Mouse (Mus musculus) thymus, adult 2 months (tissue): ENCODE measurements around the gene Med24. TPM values are rescaled to one million over a fixed set of nuclear protein-coding genes. Genes with fewer than 3 reads are reported as not detected.
"Not testable (repeated sequence)": the region's sequence is repeated elsewhere in the genome, so short reads cannot be mapped to it uniquely, and the experiment has no call there.

Experiments
- DNase-seq: peaks from one replicate; pipeline ENCODE4 v3.0.0; 2021
- H3K27ac ChIP-seq: fragments of 200-500 bp; 2 replicates; pipeline ENCODE4 v1.5.1; 2012; ENCODE audit warnings: low read length, control low read depth; ENCODE audit not compliant: control insufficient read depth, insufficient read depth
- H3K27me3 ChIP-seq: fragments of 200-500 bp; 2 replicates; pipeline ENCODE4 v1.6.1; 2012; ENCODE audit warnings: mild to moderate bottlenecking, low read length, moderate library complexity, mixed read lengths; ENCODE audit not compliant: control insufficient read depth, insufficient read depth
- H3K36me3 ChIP-seq: fragments of 200-500 bp; 2 replicates; pipeline ENCODE4 v1.6.1; 2012; ENCODE audit warnings: mild to moderate bottlenecking, low read length, moderate library complexity; ENCODE audit not compliant: control insufficient read depth, insufficient read depth
- H3K4me1 ChIP-seq: fragments of 200-500 bp; replicated peaks from 2 replicates; pipeline ENCODE4 v1.6.1; 2012; ENCODE audit warnings: low read length; ENCODE audit not compliant: control insufficient read depth, insufficient read depth
- H3K4me3 ChIP-seq: fragments of 200-500 bp; 2 replicates; pipeline ENCODE4 v1.5.1; 2012; ENCODE audit warnings: mild to moderate bottlenecking, low read length, control low read depth, moderate library complexity; ENCODE audit not compliant: control insufficient read depth, insufficient read depth
- CTCF ChIP-seq: fragments of 200-500 bp; IDR thresholded peaks from 2 replicates; pipeline ENCODE4 v1.5.1; 2012; ENCODE audit warnings: mild to moderate bottlenecking, control low read depth, low read length, moderate library complexity, borderline replicate concordance; ENCODE audit not compliant: control insufficient read depth, poor library complexity, insufficient read depth; ENCODE audit errors: extremely low read depth
- POLR2A ChIP-seq: fragments of 200-500 bp; IDR thresholded peaks from 2 replicates; pipeline ENCODE4 v1.6.1; 2012; ENCODE audit warnings: mild to moderate bottlenecking, low read length, control low read depth, moderate library complexity; ENCODE audit not compliant: control insufficient read depth, poor library complexity, insufficient read depth; ENCODE audit errors: extremely low read depth
- WGBS: fragments of 180-500 bp; shearing (Covaris S2); methylation state at CpG from one replicate; pipeline ENCODE4 v1.1.7; 2018; 5-methylcytosine and 5-hydroxymethylcytosine counted together
- polyA plus RNA-seq: library from polyadenylated mRNA; depleted of rRNA; stranded (reverse); fragments of >200 nt; gene quantifications from 2 replicates; pipeline ENCODE4 v1.2.3, GENCODE M21; 2012

Gene Med24
- polyA plus RNA-seq, 1 experiment, result 179 TPM

DNA sequence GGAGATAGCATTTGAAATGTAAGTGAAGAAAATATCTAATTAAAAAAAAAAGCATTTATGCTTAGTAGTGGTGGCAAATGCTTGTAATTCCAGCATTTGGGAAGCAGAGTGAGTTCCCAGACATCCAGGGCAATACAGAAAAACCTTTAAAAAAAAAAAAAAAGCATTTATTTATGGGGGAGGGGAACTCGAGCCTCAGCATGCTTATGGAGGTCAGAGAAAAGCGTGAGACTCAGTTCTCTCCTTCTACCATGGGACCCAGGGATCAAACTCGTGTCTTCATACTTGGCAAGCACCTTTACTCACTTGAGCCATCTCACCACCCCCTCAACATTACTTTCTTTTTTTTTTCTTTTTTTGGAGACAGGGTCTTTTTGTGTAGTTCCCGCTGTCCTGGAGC, 48.0 kb downstream of the Med24 start:
- 90% methylated on average over 4 of the region's 4 CpGs for WGBS
- no peak overlapping the region for H3K27ac ChIP-seq

GRCm38 (mm10) chr11:98680595-98680994, 48.6 kb downstream of the Med24 start:
- not testable (repeated sequence) for H3K4me1 ChIP-seq, H3K36me3 ChIP-seq, H3K4me3 ChIP-seq, H3K27ac ChIP-seq, DNase-seq, H3K27me3 ChIP-seq
- 92% methylated on average over 4 of the region's 4 CpGs for WGBS

More for the DNA sequence above, 48.0 kb downstream of the Med24 start:
- Histone ChIP-seq H3K36me3 (peaks cover 12% of the 10 kb centered on the region), H3K27me3 (no peaks in the 10 kb centered on the region), H3K4me3 (no peak overlapping the region), H3K4me1 (peaks cover 2% of the 10 kb centered on the region; the same call in 1 of the 2 replicates)
- TF ChIP-seq CTCF (no peak), POLR2A (no peak)
- DNase-seq, result no peak

GRCm38 (mm10) chr11:98680023-98680422, 49.2 kb downstream of the Med24 start:
- Histone ChIP-seq H3K4me3 (no peak overlapping the region), H3K36me3 (no peaks in the 10 kb centered on the region; the same call in 1 of the 2 replicates), H3K27me3 (no peaks in the 10 kb centered on the region), H3K27ac (no peak overlapping the region), H3K4me1 (peaks cover 2% of the 10 kb centered on the region; the same call in 1 of the 2 replicates)
- WGBS, result 100% methylated on average over 1 of the region's 1 CpGs
- TF ChIP-seq POLR2A, result no peak
- no peak for TF ChIP-seq CTCF
- no peak for DNase-seq

DNA sequence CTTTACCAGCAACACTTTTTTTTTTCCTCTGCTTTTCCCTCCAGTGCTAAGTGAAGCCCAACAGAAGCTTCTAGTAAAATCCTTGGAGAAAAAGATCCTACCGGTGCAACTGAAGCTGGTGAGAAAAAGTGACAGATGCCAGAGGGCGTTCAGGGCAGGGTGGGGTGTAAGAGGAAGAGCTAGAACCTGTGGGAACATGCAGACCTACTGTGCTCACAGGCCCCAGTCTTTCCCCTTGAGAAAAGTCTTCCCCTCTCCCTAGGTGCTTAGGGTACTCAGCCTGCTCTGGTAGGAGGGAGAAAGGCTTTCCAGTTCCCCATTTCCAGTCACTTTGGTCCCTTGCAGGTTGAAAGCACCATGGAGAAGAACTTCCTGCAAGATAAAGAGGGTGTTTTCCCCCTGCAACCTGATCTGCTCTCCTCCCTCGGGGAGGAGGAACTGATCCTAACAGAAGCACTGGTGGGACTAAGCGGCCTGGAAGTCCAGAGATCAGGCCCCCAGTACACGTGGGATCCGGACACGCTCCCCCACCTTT, 53.3 kb downstream of the Med24 start:
- no peak overlapping the region for H3K4me3 ChIP-seq
- H3K36me3 ChIP-seq, result no peaks in the 10 kb centered on the region
- H3K27me3 ChIP-seq, result no peaks in the 10 kb centered on the region
- no peak for DNase-seq
- H3K27ac ChIP-seq, result no peak overlapping the region
- WGBS, result 68% methylated on average over 7 of the region's 7 CpGs
- TF ChIP-seq CTCF, result no peak
- no peak for TF ChIP-seq POLR2A
- no peaks in the 10 kb centered on the region for H3K4me1 ChIP-seq

DNA sequence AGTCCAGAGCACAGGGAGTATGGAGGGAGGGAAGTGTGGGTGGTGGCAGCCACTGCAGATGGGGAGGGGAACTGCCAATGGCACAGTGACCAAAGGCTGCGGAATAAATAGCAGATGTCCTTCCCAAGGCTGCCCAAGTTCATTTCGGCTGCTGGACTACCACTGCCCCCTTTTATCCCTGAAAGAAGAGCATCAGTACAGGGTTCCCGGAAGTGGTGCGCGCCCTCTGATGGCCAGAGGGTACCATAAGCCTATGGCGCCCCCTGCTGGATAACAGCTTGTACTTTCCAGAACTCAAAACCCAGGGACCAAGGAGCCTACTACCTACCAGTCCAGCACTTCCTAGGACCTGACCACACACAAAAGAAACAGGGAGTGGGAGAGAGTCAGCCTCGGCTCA, 56.1 kb downstream of the Med24 start:
- H3K4me1 ChIP-seq, result not testable (repeated sequence)
- DNase-seq, result peak; percentile 70

DNA sequence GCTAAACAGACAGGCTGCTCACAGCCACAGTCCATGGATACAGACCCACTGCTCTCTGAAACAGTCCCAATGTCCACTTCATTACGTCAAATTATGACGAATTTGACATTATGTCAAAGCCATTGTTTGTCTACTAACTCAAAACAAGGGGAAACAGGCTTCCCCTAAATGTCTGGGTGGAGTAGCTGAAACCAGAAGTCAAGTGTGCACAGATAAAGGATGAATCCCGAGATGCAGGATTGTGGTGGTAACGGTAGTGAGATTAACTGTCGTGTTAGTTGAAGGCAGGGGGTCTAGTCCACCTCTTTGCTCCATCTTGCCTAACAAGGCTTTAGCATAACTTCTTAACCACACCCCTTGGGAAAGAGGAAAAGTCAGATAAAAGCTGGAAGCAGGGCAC, 56.8 kb downstream of the Med24 start:
- no peak for DNase-seq
- H3K27ac ChIP-seq, result no peak overlapping the region
- H3K4me1 ChIP-seq, result no peaks in the 10 kb centered on the region
- TF ChIP-seq POLR2A (no peak), CTCF (no peak)
- no peaks in the 10 kb centered on the region for H3K36me3 ChIP-seq
- H3K4me3 ChIP-seq, result no peak overlapping the region
- no peaks in the 10 kb centered on the region for H3K27me3 ChIP-seq
- WGBS, result 64% methylated on average over 5 of the region's 5 CpGs

More for the DNA sequence above, 56.1 kb downstream of the Med24 start:
- not testable (repeated sequence) for H3K4me3 ChIP-seq, H3K27me3 ChIP-seq, H3K36me3 ChIP-seq, H3K27ac ChIP-seq
- 4% methylated on average over 7 of the region's 7 CpGs for WGBS

GRCm38 (mm10) chr11:98671857-98672256, 57.4 kb downstream of the Med24 start:
- DNase-seq, result no peak
- H3K4me3 ChIP-seq, result no peak overlapping the region
- H3K36me3 ChIP-seq, result no peaks in the 10 kb centered on the region
- no peak overlapping the region for H3K27ac ChIP-seq
- H3K27me3 ChIP-seq, result no peaks in the 10 kb centered on the region
- no peaks in the 10 kb centered on the region for H3K4me1 ChIP-seq
- TF ChIP-seq POLR2A (no peak), CTCF (no peak)
- WGBS, result 21% methylated on average over 5 of the region's 5 CpGs

GRCm38 (mm10) chr11:98671284-98671815, 57.9 kb downstream of the Med24 start:
- Histone ChIP-seq H3K4me3 (no peak overlapping the region), H3K36me3 (no peaks in the 10 kb centered on the region), H3K27ac (no peak overlapping the region), H3K27me3 (no peaks in the 10 kb centered on the region), H3K4me1 (no peaks in the 10 kb centered on the region)
- 79% methylated on average over 3 of the region's 3 CpGs for WGBS
- no peak for DNase-seq
- TF ChIP-seq CTCF (no peak), POLR2A (no peak)
